Mouse (Mus musculus) right cerebral cortex, postnatal 14 days (tissue): Measurements from ENCODE around the gene Acta1.
A peak's percentile ranks its signal among the peaks of the same experiment; 100 is the strongest.

Experiments
- DNase-seq: peaks from one replicate; pipeline ENCODE4 v3.0.0; 2022

The Acta1 gene

GRCm38 (mm10) chr8:123894502-123895097, at the start of gene Acta1:
Acta1 (minus strand) TSS chr8:123894751.
- no peak for DNase-seq

GRCm38 (mm10) chr8:123929026-123929425, 34.5 kb upstream of the Acta1 start:
- DNase-seq, result no peak

GRCm38 (mm10) chr8:123925671-123926070, 31.1 kb upstream of the Acta1 start:
- DNase-seq, result no peak

- peak; percentile 78 for DNase-seq
Observed at GRCm38 (mm10) chr8:123924719-123925118, 30.2 kb upstream of the Acta1 start.

- no peak for DNase-seq
Observed at GRCm38 (mm10) chr8:123914635-123915034, 20.1 kb upstream of the Acta1 start.

- no peak for DNase-seq
Observed at GRCm38 (mm10) chr8:123912265-123912664, 17.7 kb upstream of the Acta1 start.

GRCm38 (mm10) chr8:123907604-123908003, 13.1 kb upstream of the Acta1 start:
- no peak for DNase-seq

GRCm38 (mm10) chr8:123902653-123903052, 8.1 kb upstream of the Acta1 start:
- DNase-seq, result no peak

GRCm38 (mm10) chr8:123899366-123899765, 4.8 kb upstream of the Acta1 start:
- no peak for DNase-seq

GRCm38 (mm10) chr8:123898576-123898975, 4.0 kb upstream of the Acta1 start:
- no peak for DNase-seq

- DNase-seq, result no peak
Observed at GRCm38 (mm10) chr8:123896774-123897173, 2.2 kb upstream of the Acta1 start.

- no peak for DNase-seq
Observed at GRCm38 (mm10) chr8:123896366-123896761, 1.8 kb upstream of the Acta1 start.

GRCm38 (mm10) chr8:123895680-123896365, 1.3 kb upstream of the Acta1 start:
- no peak for DNase-seq

GRCm38 (mm10) chr8:123895230-123895629, 679 bp upstream of the Acta1 start:
- DNase-seq, result no peak

GRCm38 (mm10) chr8:123893413-123893812, 1.1 kb downstream of the Acta1 start:
- DNase-seq, result no peak

- DNase-seq, result no peak
Observed at GRCm38 (mm10) chr8:123892586-123893155, 1.9 kb downstream of the Acta1 start.

- peak; percentile 70 for DNase-seq
Observed at GRCm38 (mm10) chr8:123891883-123892585, 2.5 kb downstream of the Acta1 start.

GRCm38 (mm10) chr8:123891271-123891670, 3.3 kb downstream of the Acta1 start:
- DNase-seq, result no peak

- no peak for DNase-seq
Observed at GRCm38 (mm10) chr8:123889797-123890196, 4.8 kb downstream of the Acta1 start.

- no peak for DNase-seq
Observed at GRCm38 (mm10) chr8:123887956-123888355, 6.6 kb downstream of the Acta1 start.

GRCm38 (mm10) chr8:123887163-123887562, 7.4 kb downstream of the Acta1 start:
- no peak for DNase-seq

- DNase-seq, result peak; percentile 63
Observed at GRCm38 (mm10) chr8:123884721-123885565, 9.6 kb downstream of the Acta1 start.

GRCm38 (mm10) chr8:123883094-123883493, 11.5 kb downstream of the Acta1 start:
- DNase-seq, result no peak
